Mouse (Mus musculus): ENCODE measurements at regions not wholly inside any gene's neighbourhood (a gene's known extent, or its start where the extent isn't known, plus 50 kb on each side); places are given as distances from the start of the nearest gene placed in this dataset.

DNA sequence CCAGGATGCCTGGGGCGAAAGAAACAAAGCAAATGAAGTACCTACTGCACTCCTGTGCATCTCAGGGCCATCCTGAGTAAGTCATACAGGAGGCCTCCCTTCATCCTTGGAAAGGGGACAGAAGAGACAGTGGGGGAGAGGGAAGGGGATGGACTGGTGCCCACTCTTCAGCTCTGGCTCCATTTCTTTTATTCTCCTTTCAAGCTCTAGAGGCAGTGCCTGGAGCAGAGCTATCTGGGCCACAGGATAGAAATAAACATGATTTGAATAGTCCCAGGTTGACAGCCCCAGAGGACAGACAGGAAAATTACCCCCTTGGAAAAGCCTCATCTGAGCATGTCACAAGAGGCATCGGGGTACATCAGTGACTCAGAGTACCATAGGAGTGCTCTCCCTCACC lies 72.2 kb upstream of the Mafb start:
- DNase-seq (ENCODE audit: extremely low read depth), result no peak
- Histone ChIP-seq H3K36me3 (replicated peaks in 1 of 2; ENCODE audit: control insufficient read depth in 1 of 2, insufficient read depth in 1 of 2, low read length in 1 of 2) (no peaks in the 10 kb centered on the region), H3K4me1 (ENCODE audit: control insufficient read depth in 1 of 2, insufficient read depth in 2 of 2) (peaks cover 0 to 8% of the 10 kb centered on the region in 2 experiments; a peak in 2 of 4 replicates), H3K4me2 (ENCODE audit: insufficient read depth, low read depth, poor library complexity, severe bottlenecking) (no peak overlapping the region), H3K27ac (ENCODE audit: insufficient read depth, low read depth) (no peak overlapping the region), H3K4me3 (replicated peaks in 1 of 3; ENCODE audit: low read depth in 2 of 3, low read length in 2 of 3, poor library complexity in 1 of 3) (no peak overlapping the region), H3K9me3 (replicated peaks; ENCODE audit: low read length) (no peaks in the 10 kb centered on the region), H3K27me3 (replicated peaks) (peaks cover 60% of the 10 kb centered on the region), H3K79me2 (replicated peaks; ENCODE audit: control insufficient read depth, extremely low read depth, insufficient read depth, poor library complexity, severe bottlenecking) (no peaks in the 10 kb centered on the region), H3K9ac (ENCODE audit: insufficient read depth, low read depth) (no peak overlapping the region)
- dilution Hi-C loops (cut with MboI; ENCODE audit: extremely low pct_ligation_motif_present, extremely low pct_unique_long_range_greater_than_20kb, low sequenced_read_pairs) (no loop called here), in situ Hi-C loops (cut with MboI; ENCODE audit: low pct_ligation_motif_present, low pct_unique_long_range_greater_than_20kb, low sequenced_read_pairs) (no loop called here)
- no peak for TF ChIP-seq ELF1 (IDR thresholded peaks at IDR 0.05; ENCODE audit: low read depth, low read length)
- TF ChIP-seq NRF1 (IDR thresholded peaks at IDR 0.05; ENCODE audit: low read depth, low read length), result no peak
- TF ChIP-seq JUN (IDR thresholded peaks at IDR 0.05; ENCODE audit: insufficient read depth, low read depth, low read length), result no peak
- TF ChIP-seq CTCF (conservative IDR thresholded peaks at IDR 0.05 in 1 of 2, IDR thresholded peaks at IDR 0.05 in 1 of 2; ENCODE audit: low read depth in 2 of 2, low read length in 2 of 2), result no peak
- TF ChIP-seq GABPA (IDR thresholded peaks at IDR 0.05; ENCODE audit: insufficient replicate concordance, low read depth, low read length), result no peak
- no peak for TF ChIP-seq ZKSCAN1 (IDR thresholded peaks at IDR 0.05; ENCODE audit: borderline replicate concordance, low read depth, low read length)
- TF ChIP-seq MAX (IDR thresholded peaks at IDR 0.05; ENCODE audit: low read length), result no peak
- no peak for TF ChIP-seq TBP (conservative IDR thresholded peaks at IDR 0.05; ENCODE audit: low read depth, low read length)
- no peak for TF ChIP-seq USF2 (conservative IDR thresholded peaks at IDR 0.05; ENCODE audit: low read depth, low read length)
- no peak for TF ChIP-seq RCOR1 (conservative IDR thresholded peaks at IDR 0.05; ENCODE audit: low read depth, low read length)
- no peak for TF ChIP-seq KAT2A (IDR thresholded peaks at IDR 0.05; ENCODE audit: insufficient replicate concordance, low read length)
- TF ChIP-seq USF1 (IDR thresholded peaks at IDR 0.05; ENCODE audit: low read depth, low read length), result no peak

GRCm38 (mm10) chr2:160440236-160440635 lies 73.4 kb upstream of the Mafb start:
- dilution Hi-C loops (cut with MboI; ENCODE audit: extremely low pct_ligation_motif_present, extremely low pct_unique_long_range_greater_than_20kb, low sequenced_read_pairs) (no loop called here), in situ Hi-C loops (cut with MboI; ENCODE audit: low pct_ligation_motif_present, low pct_unique_long_range_greater_than_20kb, low sequenced_read_pairs) (no loop called here)

More at GRCm38 (mm10) chr2:160440236-160440635, 73.4 kb upstream of the Mafb start:
- H3K79me2 ChIP-seq (replicated peaks; ENCODE audit: control insufficient read depth, extremely low read depth, insufficient read depth, poor library complexity, severe bottlenecking), result no peaks in the 10 kb centered on the region
- H3K36me3 ChIP-seq (replicated peaks in 1 of 2; ENCODE audit: control insufficient read depth in 1 of 2, insufficient read depth in 1 of 2, low read length in 1 of 2), result no peaks in the 10 kb centered on the region
- no peak for DNase-seq (ENCODE audit: extremely low read depth)
- H3K9me3 ChIP-seq (replicated peaks; ENCODE audit: low read length), result no peaks in the 10 kb centered on the region
- peaks cover 69% of the 10 kb centered on the region for H3K27me3 ChIP-seq (replicated peaks)
- TF ChIP-seq RAD21 (IDR thresholded peaks at IDR 0.05; ENCODE audit: low read depth, low read length) (no peak), USF1 (IDR thresholded peaks at IDR 0.05; ENCODE audit: low read depth, low read length) (no peak), MAZ (IDR thresholded peaks at IDR 0.05; ENCODE audit: low read depth, low read length) (no peak), ELF1 (IDR thresholded peaks at IDR 0.05; ENCODE audit: low read depth, low read length) (no peak), TBP (conservative IDR thresholded peaks at IDR 0.05; ENCODE audit: low read depth, low read length) (no peak), CHD2 (IDR thresholded peaks at IDR 0.05; ENCODE audit: low read length) (no peak), MAX (IDR thresholded peaks at IDR 0.05; ENCODE audit: low read length) (no peak), ZKSCAN1 (IDR thresholded peaks at IDR 0.05; ENCODE audit: borderline replicate concordance, low read depth, low read length) (no peak), MEF2A (IDR thresholded peaks at IDR 0.05; ENCODE audit: borderline replicate concordance, low read depth, low read length) (no peak), POLR2AphosphoS2 (IDR thresholded peaks at IDR 0.05; ENCODE audit: low read depth, low read length) (no peak), TCF12 (IDR thresholded peaks at IDR 0.05; ENCODE audit: low read depth, low read length) (no peak), JUND (conservative IDR thresholded peaks at IDR 0.05; ENCODE audit: low read depth, low read length) (no peak), ZMIZ1 (IDR thresholded peaks at IDR 0.05; ENCODE audit: low read depth, low read length) (no peak), UBTF (IDR thresholded peaks at IDR 0.05; ENCODE audit: low read depth, low read length) (no peak), CTCF (conservative IDR thresholded peaks at IDR 0.05 in 1 of 2, IDR thresholded peaks at IDR 0.05 in 1 of 2; ENCODE audit: low read depth in 2 of 2, low read length in 2 of 2) (no peak)
- H3K27ac ChIP-seq (ENCODE audit: insufficient read depth, low read depth), result no peak overlapping the region
- peaks cover 0 to 7% of the 10 kb centered on the region in 2 experiments; a peak in 2 of 4 replicates for H3K4me1 ChIP-seq (ENCODE audit: control insufficient read depth in 1 of 2, insufficient read depth in 2 of 2)
- H3K9ac ChIP-seq (ENCODE audit: insufficient read depth, low read depth), result no peak overlapping the region
- no peak overlapping the region for H3K4me3 ChIP-seq (replicated peaks in 1 of 3; ENCODE audit: low read depth in 2 of 3, low read length in 2 of 3, poor library complexity in 1 of 3)
- H3K4me2 ChIP-seq (ENCODE audit: insufficient read depth, low read depth, poor library complexity, severe bottlenecking), result no peak overlapping the region

Data from CH12.LX (cell line).